Mouse (Mus musculus) neural tube, embryonic 11.5 days (tissue): ENCODE measurements around the gene Axl. TPM values are rescaled to one million over a fixed set of nuclear protein-coding genes. Genes with fewer than 3 reads are reported as not detected.
A peak's percentile ranks its signal among the peaks of the same experiment; 100 is the strongest.
"Not testable (repeated sequence)": the region's sequence is repeated elsewhere in the genome, so short reads cannot be mapped to it uniquely, and the experiment has no call there.

Experiments used
- ATAC-seq: fragments of 200-750 bp; cut with Nextera tagmentation; 2 replicates; pipeline ENCODE4 v1.8.0; 2017; ENCODE audit warnings: moderate number of reproducible peaks, mild to moderate bottlenecking, moderate TSS enrichment, moderate library complexity; ENCODE audit not compliant: insufficient read depth, low FRiP score, low TSS enrichment
- DNase-seq: peaks from one replicate; pipeline ENCODE4 v3.0.0-alpha.2; 2015; ENCODE audit warnings: low spot score
- H3K27ac ChIP-seq: fragments of 300-500 bp; sonication (generic); 2 replicates; pipeline ENCODE4 v1.5.1; 2014; ENCODE audit warnings: low read depth, mild to moderate bottlenecking, low read length
- H3K27me3 ChIP-seq: fragments of 300-500 bp; sonication (generic); 2 replicates; pipeline ENCODE4 v1.6.1; 2014; ENCODE audit warnings: mild to moderate bottlenecking, low read length, mixed read lengths; ENCODE audit not compliant: control insufficient read depth, insufficient read depth
- H3K36me3 ChIP-seq: fragments of 300-500 bp; sonication (generic); 2 replicates; pipeline ENCODE4 v1.6.1; 2014; ENCODE audit warnings: mild to moderate bottlenecking, low read length, moderate library complexity, mixed read lengths; ENCODE audit not compliant: control insufficient read depth, insufficient read depth
- H3K4me1 ChIP-seq: fragments of 300-500 bp; sonication (generic); 2 replicates; pipeline ENCODE4 v1.6.1; 2014; ENCODE audit warnings: low read length, mixed read lengths; ENCODE audit not compliant: control insufficient read depth, insufficient read depth
- H3K4me2 ChIP-seq: fragments of 300-500 bp; sonication (generic); 2 replicates; pipeline ENCODE4 v1.6.1; 2014; ENCODE audit warnings: low read depth, mild to moderate bottlenecking, moderate library complexity
- H3K4me3 ChIP-seq: fragments of 300-500 bp; sonication (generic); 2 replicates; pipeline ENCODE4 v1.5.1; 2014; ENCODE audit warnings: low read depth, low read length
- H3K9ac ChIP-seq: fragments of 300-500 bp; sonication (generic); 2 replicates; pipeline ENCODE4 v1.6.1; 2014; ENCODE audit warnings: mild to moderate bottlenecking, low read length
- H3K9me3 ChIP-seq: fragments of 300-500 bp; sonication (generic); 2 replicates; pipeline ENCODE4 v1.6.1; 2016; ENCODE audit warnings: low read length; ENCODE audit not compliant: control insufficient read depth
- WGBS: fragments of 180-500 bp; shearing (Covaris S2); extraction: QIAGEN DNeasy Blood & Tissue Kit; methylation state at CpG from one replicate; pipeline ENCODE4 v1.1.7; 2014; 5-methylcytosine and 5-hydroxymethylcytosine counted together
- polyA plus RNA-seq: library from polyadenylated mRNA; unstranded; fragments of >200 nt; fragmentation: Nextera tagmentation; extraction: Ambion mirVana; gene quantifications from 2 replicates; pipeline ENCODE4 v1.2.1, GENCODE M21; 2014

Gene Axl
- polyA plus RNA-seq, 1 experiment from 2014 or later: 29.9 TPM

DNA sequence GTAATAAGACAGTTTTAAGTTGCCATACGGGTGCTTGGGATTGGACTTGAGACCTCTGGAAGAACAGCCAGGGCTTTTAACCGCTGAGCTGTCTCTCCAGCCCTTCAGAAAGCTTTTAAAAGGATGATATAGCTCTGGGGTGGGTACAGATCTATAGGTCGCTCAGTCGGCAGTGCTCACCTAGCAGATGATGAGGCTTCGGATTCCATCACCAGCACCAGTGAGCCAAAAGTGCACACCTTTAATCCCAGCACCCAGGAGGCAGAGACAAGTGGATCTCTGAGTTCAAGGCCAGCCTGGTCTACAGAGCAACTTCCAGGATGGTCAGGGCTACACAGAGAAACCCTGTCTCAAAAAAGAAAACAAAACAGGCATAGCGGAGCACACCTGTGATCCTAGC is 12.5 kb upstream of the Axl start:
- ATAC-seq: no peak
- DNase-seq: no peak
- Histone ChIP-seq H3K4me2 (no peak overlapping the region), H3K27me3 (no peaks in the 10 kb centered on the region), H3K9me3 (peaks cover 3% of the 10 kb centered on the region; the same call in 1 of the 2 replicates), H3K36me3 (no peaks in the 10 kb centered on the region), H3K4me1 (no peaks in the 10 kb centered on the region), H3K27ac (no peak overlapping the region), H3K4me3 (no peak overlapping the region), H3K9ac (no peak overlapping the region)
- 91% methylated on average over 6 of the region's 6 CpGs for WGBS

- no peak for ATAC-seq
Observed at GRCm38 (mm10) chr7:25799369-25799768, 10.9 kb upstream of the Axl start.

DNA sequence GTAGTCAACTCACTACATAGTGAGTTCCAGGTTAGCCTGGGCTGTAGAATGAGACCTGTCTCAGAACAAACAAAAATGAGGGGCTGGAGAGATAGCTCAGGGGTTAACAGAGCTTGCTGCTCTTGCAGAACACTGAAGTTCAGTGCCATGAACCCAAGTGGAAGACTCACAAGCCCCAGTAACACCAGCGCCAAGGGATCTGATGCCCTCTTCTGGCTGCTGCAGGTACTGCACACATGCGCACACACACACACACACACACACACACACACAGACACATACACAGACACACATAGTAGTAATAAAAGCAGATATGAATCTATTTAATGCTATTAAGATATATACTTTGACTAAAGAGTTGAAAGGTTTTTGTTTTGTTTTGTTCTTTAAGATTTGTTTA is 10.0 kb upstream of the Axl start:
- DNase-seq: no peak

More at GRCm38 (mm10) chr7:25799369-25799768, 10.9 kb upstream of the Axl start:
- Histone ChIP-seq H3K36me3 (no peaks in the 10 kb centered on the region), H3K4me1 (no peaks in the 10 kb centered on the region), H3K27ac (no peak overlapping the region), H3K4me3 (no peak overlapping the region), H3K9ac (no peak overlapping the region), H3K4me2 (no peak overlapping the region), H3K27me3 (no peaks in the 10 kb centered on the region), H3K9me3 (peaks cover 3% of the 10 kb centered on the region; the same call in 1 of the 2 replicates)
- DNase-seq: no peak
- 87% methylated on average over 1 of the region's 1 CpGs for WGBS

DNA sequence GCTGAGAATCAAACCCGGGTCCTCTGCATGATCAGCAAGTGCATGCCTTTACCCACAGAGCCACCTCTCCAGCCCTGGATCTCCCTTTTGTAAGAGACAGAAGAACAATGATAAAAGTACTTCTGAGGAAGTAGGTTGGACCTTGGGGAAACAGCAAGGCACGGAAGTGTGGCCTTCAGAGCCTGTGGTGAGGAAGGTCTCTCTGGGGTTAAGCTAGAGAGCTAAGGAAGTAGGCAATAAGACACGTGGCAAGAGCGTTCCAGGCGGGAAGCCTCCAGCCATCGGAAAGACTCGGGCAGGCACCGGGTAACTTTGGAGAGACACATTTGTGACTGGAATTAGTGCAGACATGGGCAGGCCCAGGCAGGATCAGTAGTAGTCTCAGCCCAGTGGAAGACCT is 6.3 kb upstream of the Axl start:
- 88% methylated on average over 8 of the region's 8 CpGs for WGBS
- Histone ChIP-seq H3K9ac (no peak overlapping the region), H3K4me2 (no peak overlapping the region), H3K36me3 (no peaks in the 10 kb centered on the region), H3K27ac (no peak overlapping the region), H3K4me1 (no peaks in the 10 kb centered on the region), H3K4me3 (no peak overlapping the region), H3K9me3 (peaks cover 3% of the 10 kb centered on the region; the same call in 1 of the 2 replicates), H3K27me3 (no peaks in the 10 kb centered on the region)
- ATAC-seq (no peak), DNase-seq (no peak)

More for the DNA sequence above, 10.0 kb upstream of the Axl start:
- ATAC-seq: no peak
- H3K4me3 ChIP-seq: no peak overlapping the region
- no peak overlapping the region for H3K9ac ChIP-seq
- H3K27me3 ChIP-seq: no peaks in the 10 kb centered on the region
- H3K36me3 ChIP-seq: no peaks in the 10 kb centered on the region
- 88% methylated on average over 2 of the region's 2 CpGs for WGBS
- H3K4me1 ChIP-seq: no peaks in the 10 kb centered on the region
- peaks cover 3% of the 10 kb centered on the region; the same call in 1 of the 2 replicates for H3K9me3 ChIP-seq
- no peak overlapping the region for H3K27ac ChIP-seq
- H3K4me2 ChIP-seq: no peak overlapping the region

GRCm38 (mm10) chr7:25793679-25794078 is 5.2 kb upstream of the Axl start:
- Histone ChIP-seq H3K4me3 (no peak overlapping the region), H3K27me3 (no peaks in the 10 kb centered on the region), H3K9ac (no peak overlapping the region), H3K27ac (no peak overlapping the region), H3K4me1 (0 out of 2 replicates have a peak, but pooled peaks cover 2% of the 10 kb centered on the region), H3K9me3 (peaks cover 3% of the 10 kb centered on the region; the same call in 1 of the 2 replicates), H3K4me2 (no peak overlapping the region), H3K36me3 (no peaks in the 10 kb centered on the region)
- ATAC-seq: no peak
- 47% methylated on average over 3 of the region's 3 CpGs for WGBS
- no peak for DNase-seq

- H3K4me2 ChIP-seq, H3K9ac ChIP-seq, H3K4me1 ChIP-seq, H3K27ac ChIP-seq, DNase-seq, H3K27me3 ChIP-seq, H3K9me3 ChIP-seq, ATAC-seq, H3K4me3 ChIP-seq, H3K36me3 ChIP-seq: not testable (repeated sequence)
- 75% methylated on average over 9 of the region's 9 CpGs for WGBS
Observed at GRCm38 (mm10) chr7:25792966-25793365, 4.5 kb upstream of the Axl start.

DNA sequence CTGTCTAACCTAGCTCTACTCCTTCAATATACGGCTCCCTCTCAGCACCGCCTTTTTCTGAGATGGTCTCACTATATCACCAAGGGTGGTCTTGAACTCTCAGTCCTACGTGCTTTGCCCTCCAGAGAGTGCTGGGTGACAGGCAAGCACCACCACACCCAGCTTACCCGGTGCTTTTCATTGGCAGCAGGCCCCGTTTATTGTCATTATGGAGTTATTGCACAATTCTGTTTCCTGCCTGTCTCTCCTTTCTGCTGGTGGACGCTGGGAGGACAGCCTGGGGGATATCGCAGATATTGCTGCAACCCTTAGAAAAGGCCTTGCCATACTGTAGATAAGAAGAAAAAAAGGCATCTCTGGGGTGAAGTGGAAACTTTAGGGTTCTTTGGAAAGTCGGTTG is 2.1 kb upstream of the Axl start:
- Histone ChIP-seq H3K27ac (no peak overlapping the region), H3K4me1 (peaks cover 6% of the 10 kb centered on the region; the same call in 1 of the 2 replicates), H3K9me3 (no peaks in the 10 kb centered on the region), H3K4me3 (no peak overlapping the region), H3K27me3 (no peaks in the 10 kb centered on the region), H3K4me2 (no peak overlapping the region), H3K9ac (no peak overlapping the region), H3K36me3 (no peaks in the 10 kb centered on the region)
- no peak for DNase-seq
- ATAC-seq: no peak
- WGBS: 73% methylated on average over 8 of the region's 8 CpGs

DNA sequence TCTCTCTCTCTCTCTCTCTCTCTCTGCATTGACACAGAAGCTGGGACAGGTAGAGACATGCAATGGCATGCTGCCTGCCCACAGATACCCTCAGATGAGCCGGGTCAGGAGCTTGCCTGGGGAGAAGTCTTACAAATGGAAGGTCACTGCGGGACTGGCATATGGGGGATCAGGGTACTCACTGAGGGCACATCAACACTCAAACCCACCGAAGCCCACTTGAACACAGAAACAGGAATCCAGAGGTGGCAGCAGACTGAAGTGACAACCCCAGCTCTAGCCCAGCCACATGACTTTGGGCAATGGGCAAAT is 580 bp upstream of the Axl start:
- 37% methylated on average over 3 of the region's 3 CpGs for WGBS
- Histone ChIP-seq H3K9me3 (no peaks in the 10 kb centered on the region), H3K27ac (no peak overlapping the region), H3K27me3 (no peaks in the 10 kb centered on the region), H3K4me2 (peak overlapping the region; percentile 74), H3K36me3 (no peaks in the 10 kb centered on the region), H3K9ac (peak overlapping the region; percentile 63), H3K4me3 (peak overlapping the region; percentile 36), H3K4me1 (peaks cover 6% of the 10 kb centered on the region; the same call in 1 of the 2 replicates)
- DNase-seq: no peak
- ATAC-seq: no peak

GRCm38 (mm10) chr7:25787456-25788219 is 867 bp downstream of the Axl start:
- H3K4me3 ChIP-seq: peak overlapping the region; percentile 36
- no peak overlapping the region for H3K27ac ChIP-seq
- peak overlapping the region; percentile 74 for H3K4me2 ChIP-seq
- no peaks in the 10 kb centered on the region for H3K27me3 ChIP-seq
- DNase-seq (no peak), ATAC-seq (0 out of 2 replicates have a peak, but pooled peaks have one; percentile 14)
- peaks cover 6% of the 10 kb centered on the region; the same call in 1 of the 2 replicates for H3K4me1 ChIP-seq
- no peaks in the 10 kb centered on the region for H3K9me3 ChIP-seq
- no peaks in the 10 kb centered on the region for H3K36me3 ChIP-seq
- H3K9ac ChIP-seq: peak overlapping the region; percentile 63; the same call in 1 of the 2 replicates
- 31% methylated on average over 9 of the region's 9 CpGs for WGBS
